Mouse (Mus musculus): ENCODE measurements around the gene Sorl1. TPM values are rescaled to one million over a fixed set of nuclear protein-coding genes. Genes with fewer than 3 reads are reported as not detected.

Gene Sorl1
- polyA plus RNA-seq, 1 experiment from 2014 or later = 5.8 TPM

- Histone ChIP-seq H3K36me3 (peaks cover 4% of the 10 kb centered on the region; the same call in 1 of the 2 replicates), H3K4me2 (replicated peaks) (no peak overlapping the region), H3K9me3 (peaks cover 8% of the 10 kb centered on the region), H3K27ac (replicated peaks) (no peak overlapping the region), H3K4me1 (no peaks in the 10 kb centered on the region), H3K4me3 (no peak overlapping the region), H3K9ac (replicated peaks) (no peak overlapping the region), H3K27me3 (0 out of 2 replicates have a peak, but pooled peaks cover 6% of the 10 kb centered on the region)
- WGBS = 56% methylated on average over 7 of the region's 7 CpGs
- no peak for ATAC-seq (ENCODE audit: low FRiP score, low read depth)
These were observed 104.6 kb downstream of the Sorl1 start for GRCm38 (mm10) chr9:42019308-42020031.

GRCm38 (mm10) chr9:42008501-42008900 lies 115.6 kb downstream of the Sorl1 start:
- 94% methylated on average over 5 of the region's 5 CpGs for WGBS
- H3K4me3 ChIP-seq = no peak overlapping the region
- no peak for ATAC-seq (ENCODE audit: low FRiP score, low read depth)

GRCm38 (mm10) chr9:42005101-42005500 lies 119.0 kb downstream of the Sorl1 start:
- WGBS = 72% methylated on average over 8 of the region's 8 CpGs
- Histone ChIP-seq H3K27ac (replicated peaks) (no peak overlapping the region), H3K4me2 (replicated peaks) (no peak overlapping the region), H3K27me3 (0 out of 2 replicates have a peak, but pooled peaks cover 5% of the 10 kb centered on the region), H3K9me3 (no peaks in the 10 kb centered on the region), H3K36me3 (no peaks in the 10 kb centered on the region), H3K4me3 (no peak overlapping the region), H3K4me1 (0 out of 2 replicates have a peak, but pooled peaks cover 2% of the 10 kb centered on the region), H3K9ac (replicated peaks) (no peak overlapping the region)
- no peak for ATAC-seq (ENCODE audit: low FRiP score, low read depth)

More at GRCm38 (mm10) chr9:42008501-42008900, 115.6 kb downstream of the Sorl1 start:
- Histone ChIP-seq H3K9ac (replicated peaks) (no peak overlapping the region), H3K4me1 (no peaks in the 10 kb centered on the region), H3K27ac (replicated peaks) (no peak overlapping the region), H3K9me3 (no peaks in the 10 kb centered on the region), H3K36me3 (no peaks in the 10 kb centered on the region), H3K27me3 (no peaks in the 10 kb centered on the region), H3K4me2 (replicated peaks) (no peak overlapping the region)

- Histone ChIP-seq H3K27me3 (0 out of 2 replicates have a peak, but pooled peaks cover 5% of the 10 kb centered on the region), H3K4me1 (0 out of 2 replicates have a peak, but pooled peaks cover 3% of the 10 kb centered on the region), H3K9me3 (no peaks in the 10 kb centered on the region), H3K27ac (replicated peaks) (no peak overlapping the region), H3K9ac (replicated peaks) (no peak overlapping the region), H3K4me2 (replicated peaks) (no peak overlapping the region), H3K36me3 (no peaks in the 10 kb centered on the region), H3K4me3 (no peak overlapping the region)
- WGBS = 94% methylated on average over 4 of the region's 4 CpGs
- no peak for ATAC-seq (ENCODE audit: low FRiP score, low read depth)
These were observed 120.0 kb downstream of the Sorl1 start for GRCm38 (mm10) chr9:42004140-42004539.

- 72% methylated on average over 12 of the region's 12 CpGs for WGBS
- H3K4me2 ChIP-seq (replicated peaks) = no peak overlapping the region
- H3K9ac ChIP-seq (replicated peaks) = no peak overlapping the region
- ATAC-seq (ENCODE audit: low FRiP score, low read depth) = peak; percentile 49; the same call in 1 of the 2 replicates
- no peak overlapping the region for H3K27ac ChIP-seq (replicated peaks)
- H3K27me3 ChIP-seq = 0 out of 2 replicates have a peak, but pooled peaks cover 5% of the 10 kb centered on the region
- no peaks in the 10 kb centered on the region for H3K36me3 ChIP-seq
- H3K4me3 ChIP-seq = no peak overlapping the region
- peaks cover 3% of the 10 kb centered on the region; the same call in 1 of the 2 replicates for H3K4me1 ChIP-seq
- H3K9me3 ChIP-seq = no peaks in the 10 kb centered on the region
These were observed 124.3 kb downstream of the Sorl1 start for GRCm38 (mm10) chr9:41999498-42000473.

GRCm38 (mm10) chr9:41995278-41995677 lies 128.8 kb downstream of the Sorl1 start:
- Histone ChIP-seq H3K27ac (replicated peaks) (no peak overlapping the region), H3K4me1 (peaks cover 3% of the 10 kb centered on the region; the same call in 1 of the 2 replicates), H3K36me3 (no peaks in the 10 kb centered on the region), H3K4me2 (replicated peaks) (no peak overlapping the region), H3K4me3 (no peak overlapping the region), H3K9ac (replicated peaks) (no peak overlapping the region), H3K27me3 (no peaks in the 10 kb centered on the region), H3K9me3 (no peaks in the 10 kb centered on the region)
- ATAC-seq (ENCODE audit: low FRiP score, low read depth) = no peak
- WGBS = 79% methylated on average over 9 of the region's 9 CpGs

GRCm38 (mm10) chr9:41993821-41994220 lies 130.3 kb downstream of the Sorl1 start:
- no peak overlapping the region for H3K4me2 ChIP-seq (replicated peaks)
- no peak overlapping the region for H3K9ac ChIP-seq (replicated peaks)
- H3K9me3 ChIP-seq = no peaks in the 10 kb centered on the region
- no peak overlapping the region for H3K27ac ChIP-seq (replicated peaks)
- 93% methylated on average over 5 of the region's 5 CpGs for WGBS
- H3K27me3 ChIP-seq = no peaks in the 10 kb centered on the region
- no peaks in the 10 kb centered on the region; the same call in 1 of the 2 replicates for H3K4me1 ChIP-seq
- no peaks in the 10 kb centered on the region for H3K36me3 ChIP-seq
- H3K4me3 ChIP-seq = no peak overlapping the region
- no peak for ATAC-seq (ENCODE audit: low FRiP score, low read depth)

GRCm38 (mm10) chr9:41992841-41993240 lies 131.3 kb downstream of the Sorl1 start:
- no peak overlapping the region for H3K4me3 ChIP-seq
- no peaks in the 10 kb centered on the region for H3K9me3 ChIP-seq
- no peak overlapping the region for H3K4me2 ChIP-seq (replicated peaks)
- 93% methylated on average over 5 of the region's 5 CpGs for WGBS
- H3K27ac ChIP-seq (replicated peaks) = no peak overlapping the region
- H3K27me3 ChIP-seq = no peaks in the 10 kb centered on the region
- H3K9ac ChIP-seq (replicated peaks) = no peak overlapping the region
- no peak for ATAC-seq (ENCODE audit: low FRiP score, low read depth)
- no peaks in the 10 kb centered on the region for H3K36me3 ChIP-seq
- no peaks in the 10 kb centered on the region; the same call in 1 of the 2 replicates for H3K4me1 ChIP-seq

GRCm38 (mm10) chr9:41985636-41986035 lies 138.5 kb downstream of the Sorl1 start:
- Histone ChIP-seq H3K4me1 (no peaks in the 10 kb centered on the region), H3K4me2 (replicated peaks) (no peak overlapping the region), H3K36me3 (0 out of 2 replicates have a peak, but pooled peaks cover 3% of the 10 kb centered on the region), H3K27ac (replicated peaks) (no peak overlapping the region), H3K4me3 (no peak overlapping the region), H3K27me3 (no peaks in the 10 kb centered on the region; the same call in 1 of the 2 replicates), H3K9ac (replicated peaks) (no peak overlapping the region), H3K9me3 (no peaks in the 10 kb centered on the region)
- no peak for ATAC-seq (ENCODE audit: low FRiP score, low read depth)
- WGBS = 69% methylated on average over 5 of the region's 5 CpGs

GRCm38 (mm10) chr9:41985052-41985451 lies 139.0 kb downstream of the Sorl1 start:
- H3K27me3 ChIP-seq = no peaks in the 10 kb centered on the region; the same call in 1 of the 2 replicates
- no peak overlapping the region for H3K9ac ChIP-seq (replicated peaks)
- no peak overlapping the region for H3K4me3 ChIP-seq
- 76% methylated on average over 9 of the region's 9 CpGs for WGBS
- H3K36me3 ChIP-seq = 0 out of 2 replicates have a peak, but pooled peaks cover 3% of the 10 kb centered on the region
- ATAC-seq (ENCODE audit: low FRiP score, low read depth) = no peak
- H3K4me1 ChIP-seq = no peaks in the 10 kb centered on the region
- no peak overlapping the region for H3K4me2 ChIP-seq (replicated peaks)
- H3K27ac ChIP-seq (replicated peaks) = no peak overlapping the region
- H3K9me3 ChIP-seq = no peaks in the 10 kb centered on the region

GRCm38 (mm10) chr9:41984306-41984705 lies 139.8 kb downstream of the Sorl1 start:
- ATAC-seq (ENCODE audit: low FRiP score, low read depth) = no peak
- 92% methylated on average over 11 of the region's 11 CpGs for WGBS
- no peak overlapping the region for H3K9ac ChIP-seq (replicated peaks)
- H3K4me3 ChIP-seq = no peak overlapping the region
- H3K27ac ChIP-seq (replicated peaks) = no peak overlapping the region
- no peak overlapping the region for H3K4me2 ChIP-seq (replicated peaks)
- 0 out of 2 replicates have a peak, but pooled peaks cover 3% of the 10 kb centered on the region for H3K36me3 ChIP-seq
- H3K9me3 ChIP-seq = no peaks in the 10 kb centered on the region
- no peaks in the 10 kb centered on the region for H3K4me1 ChIP-seq
- H3K27me3 ChIP-seq = no peaks in the 10 kb centered on the region; the same call in 1 of the 2 replicates
